Mouse (Mus musculus): ENCODE results near the gene Xpo4. TPM values are rescaled to one million over a fixed set of nuclear protein-coding genes. Genes with fewer than 3 reads are reported as not detected.

Gene Xpo4
- total RNA-seq, 1 experiment = 42.2 TPM

DNA sequence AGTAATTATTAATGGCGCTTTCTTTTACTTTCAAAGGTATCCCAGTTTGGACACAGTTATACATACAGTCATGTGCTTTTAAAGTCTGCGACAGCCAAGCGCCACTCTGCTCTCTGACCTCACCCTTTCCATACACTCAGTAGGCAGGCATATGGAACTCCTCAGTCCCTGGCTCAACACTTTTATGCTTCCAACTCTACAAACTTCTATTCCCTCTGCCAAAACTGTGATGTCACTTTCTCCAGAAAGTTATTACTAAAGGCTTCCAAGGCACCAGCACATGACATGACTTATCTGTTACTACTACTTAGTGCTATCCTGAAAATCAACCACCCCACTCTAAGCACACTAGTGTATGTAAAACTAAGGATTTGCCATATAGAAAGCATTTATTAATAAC is 26.1 kb downstream of the Xpo4 start:
- H3K4me3 ChIP-seq (ENCODE audit: insufficient read depth in 1 of 2, low read depth in 1 of 2, low read length in 2 of 2, poor library complexity in 1 of 2, severe bottlenecking in 1 of 2) = no peak overlapping the region
- H3K4me1 ChIP-seq (ENCODE audit: control insufficient read depth in 2 of 2, insufficient read depth in 2 of 2, low read length in 2 of 2, poor library complexity in 1 of 2) = no peaks in the 10 kb centered on the region
- H3K9ac ChIP-seq (ENCODE audit: insufficient read depth, low read depth, low read length, poor library complexity, severe bottlenecking) = no peak overlapping the region
- no peaks in the 10 kb centered on the region for H3K9me3 ChIP-seq (ENCODE audit: control insufficient read depth, insufficient read depth, low read depth, low read length)
- TF ChIP-seq CHD2 (IDR thresholded peaks at IDR 0.05; ENCODE audit: low read depth, low read length) = no peak
- no peak for TF ChIP-seq ZC3H11A (IDR thresholded peaks at IDR 0.05; ENCODE audit: borderline replicate concordance, low read depth, low read length)
- TF ChIP-seq MAFK (IDR thresholded peaks at IDR 0.05; ENCODE audit: insufficient read depth, low read depth, low read length) = no peak
- TF ChIP-seq HCFC1 (IDR thresholded peaks at IDR 0.05; ENCODE audit: borderline replicate concordance, insufficient read depth, low read length) = no peak
- no peak for TF ChIP-seq ZNF384 (IDR thresholded peaks at IDR 0.05; ENCODE audit: low read depth, low read length)
- in situ Hi-C loops (cut with MboI; ENCODE audit: low sequenced_read_pairs in 2 of 2, unreplicated experiment in 2 of 2) = no loop called here
- H3K27ac ChIP-seq (ENCODE audit: insufficient read depth, low read depth, low read length, poor library complexity, severe bottlenecking) = no peak overlapping the region
- H3K36me3 ChIP-seq (ENCODE audit: control insufficient read depth, insufficient read depth, low read length, poor library complexity, severe bottlenecking) = peaks cover 3% of the 10 kb centered on the region
- no peak for DNase-seq (ENCODE audit: low read depth, low spot score)

DNA sequence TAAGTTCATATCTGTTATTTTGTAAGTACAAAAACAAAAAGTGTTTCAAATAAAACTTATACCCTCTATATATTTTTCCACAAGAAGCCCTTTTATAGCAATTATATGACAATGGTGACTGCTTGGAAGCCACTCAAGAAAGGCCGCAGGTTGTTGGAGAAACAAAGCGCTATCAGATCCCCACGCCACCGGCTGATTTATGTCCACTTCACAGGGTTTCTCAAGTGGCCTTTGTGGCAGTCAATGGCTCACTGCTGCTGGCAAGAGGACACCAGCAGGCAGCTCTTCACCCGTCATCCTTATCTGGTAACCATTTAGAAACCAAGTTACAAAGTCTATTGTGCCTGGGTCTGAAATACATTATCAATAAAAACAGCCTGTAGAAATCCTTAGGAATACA is 31.1 kb downstream of the Xpo4 start:
- no peaks in the 10 kb centered on the region; a peak in 1 of 4 replicates for H3K4me1 ChIP-seq (ENCODE audit: control insufficient read depth in 2 of 2, insufficient read depth in 2 of 2, low read length in 2 of 2, poor library complexity in 1 of 2)
- H3K27ac ChIP-seq (ENCODE audit: insufficient read depth, low read depth, low read length, poor library complexity, severe bottlenecking) = no peak overlapping the region
- TF ChIP-seq HCFC1 (IDR thresholded peaks at IDR 0.05; ENCODE audit: borderline replicate concordance, insufficient read depth, low read length) (no peak), ZC3H11A (IDR thresholded peaks at IDR 0.05; ENCODE audit: borderline replicate concordance, low read depth, low read length) (no peak), CHD2 (IDR thresholded peaks at IDR 0.05; ENCODE audit: low read depth, low read length) (no peak)
- in situ Hi-C loops (cut with MboI; ENCODE audit: low sequenced_read_pairs in 2 of 2, unreplicated experiment in 2 of 2) = no loop called here
- H3K4me3 ChIP-seq (ENCODE audit: insufficient read depth in 1 of 2, low read depth in 1 of 2, low read length in 2 of 2, poor library complexity in 1 of 2, severe bottlenecking in 1 of 2) = no peak overlapping the region
- no peak overlapping the region for H3K9ac ChIP-seq (ENCODE audit: insufficient read depth, low read depth, low read length, poor library complexity, severe bottlenecking)
- no peak for DNase-seq (ENCODE audit: low read depth, low spot score)
- H3K36me3 ChIP-seq (ENCODE audit: control insufficient read depth, insufficient read depth, low read length, poor library complexity, severe bottlenecking) = peaks cover 4% of the 10 kb centered on the region
- H3K9me3 ChIP-seq (ENCODE audit: control insufficient read depth, insufficient read depth, low read depth, low read length) = no peaks in the 10 kb centered on the region

DNA sequence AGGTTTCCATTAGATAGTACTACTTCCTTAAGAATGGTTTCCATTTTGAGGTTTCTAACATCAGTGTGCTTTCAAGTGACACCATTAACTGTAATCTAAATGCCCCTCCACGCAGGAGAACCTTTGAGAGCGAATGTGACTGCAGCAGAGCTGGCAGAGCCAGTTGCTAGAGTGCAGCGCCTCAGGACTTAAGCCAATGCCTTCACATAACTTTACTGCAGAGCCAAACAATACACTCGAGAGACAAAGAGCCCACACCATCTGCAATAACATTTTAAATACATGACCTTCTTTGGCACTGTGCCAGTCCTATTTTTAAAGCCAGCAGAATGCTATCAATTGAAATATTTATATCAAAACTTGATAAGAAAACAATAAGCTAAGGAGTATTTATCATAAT is 35.6 kb downstream of the Xpo4 start:
- in situ Hi-C loops (cut with MboI; ENCODE audit: low sequenced_read_pairs in 2 of 2, unreplicated experiment in 2 of 2) = no loop called here
- H3K27ac ChIP-seq (ENCODE audit: insufficient read depth, low read depth, low read length, poor library complexity, severe bottlenecking) = no peak overlapping the region
- TF ChIP-seq CHD2 (IDR thresholded peaks at IDR 0.05; ENCODE audit: low read depth, low read length) = no peak
- TF ChIP-seq ZNF384 (IDR thresholded peaks at IDR 0.05; ENCODE audit: low read depth, low read length) = no peak
- no peak for TF ChIP-seq MAFK (IDR thresholded peaks at IDR 0.05; ENCODE audit: insufficient read depth, low read depth, low read length)
- TF ChIP-seq HCFC1 (IDR thresholded peaks at IDR 0.05; ENCODE audit: borderline replicate concordance, insufficient read depth, low read length) = no peak
- no peak for TF ChIP-seq ZC3H11A (IDR thresholded peaks at IDR 0.05; ENCODE audit: borderline replicate concordance, low read depth, low read length)
- no peak for DNase-seq (ENCODE audit: low read depth, low spot score)
- peaks cover 14% of the 10 kb centered on the region for H3K36me3 ChIP-seq (ENCODE audit: control insufficient read depth, insufficient read depth, low read length, poor library complexity, severe bottlenecking)
- H3K9ac ChIP-seq (ENCODE audit: insufficient read depth, low read depth, low read length, poor library complexity, severe bottlenecking) = no peak overlapping the region
- no peak overlapping the region for H3K4me3 ChIP-seq (ENCODE audit: insufficient read depth in 1 of 2, low read depth in 1 of 2, low read length in 2 of 2, poor library complexity in 1 of 2, severe bottlenecking in 1 of 2)
- H3K4me1 ChIP-seq (ENCODE audit: control insufficient read depth in 2 of 2, insufficient read depth in 2 of 2, low read length in 2 of 2, poor library complexity in 1 of 2) = no peaks in the 10 kb centered on the region; a peak in 1 of 4 replicates
- no peaks in the 10 kb centered on the region for H3K9me3 ChIP-seq (ENCODE audit: control insufficient read depth, insufficient read depth, low read depth, low read length)

DNA sequence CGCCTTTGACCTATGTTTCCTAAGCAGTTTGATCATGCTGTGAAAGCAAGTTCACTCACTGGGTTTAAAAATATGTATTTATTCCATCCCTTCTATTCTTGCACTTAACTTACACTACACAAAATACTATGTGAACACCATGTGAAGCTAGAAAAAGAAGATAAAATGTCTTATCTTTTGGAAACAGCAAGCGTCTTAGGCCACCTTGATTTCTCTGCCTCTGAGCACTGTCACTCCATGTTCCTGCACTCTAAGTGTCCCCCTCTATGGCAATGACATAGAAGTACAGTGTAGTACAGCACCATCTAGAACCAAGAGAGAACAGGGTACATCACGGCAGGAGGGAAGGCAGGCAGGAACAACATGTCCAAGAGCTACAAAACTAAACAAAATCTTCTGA is 42.3 kb downstream of the Xpo4 start:
- H3K9me3 ChIP-seq (ENCODE audit: control insufficient read depth, insufficient read depth, low read depth, low read length) = no peaks in the 10 kb centered on the region
- no peak overlapping the region for H3K27ac ChIP-seq (ENCODE audit: insufficient read depth, low read depth, low read length, poor library complexity, severe bottlenecking)
- H3K9ac ChIP-seq (ENCODE audit: insufficient read depth, low read depth, low read length, poor library complexity, severe bottlenecking) = no peak overlapping the region
- no peak for DNase-seq (ENCODE audit: low read depth, low spot score)
- H3K4me1 ChIP-seq (ENCODE audit: control insufficient read depth in 2 of 2, insufficient read depth in 2 of 2, low read length in 2 of 2, poor library complexity in 1 of 2) = 0 out of 4 replicates have a peak, but pooled peaks cover 0 to 2% of the 10 kb centered on the region in 2 experiments
- no peak for TF ChIP-seq HCFC1 (IDR thresholded peaks at IDR 0.05; ENCODE audit: borderline replicate concordance, insufficient read depth, low read length)
- no peak for TF ChIP-seq MAFK (IDR thresholded peaks at IDR 0.05; ENCODE audit: insufficient read depth, low read depth, low read length)
- TF ChIP-seq ZNF384 (IDR thresholded peaks at IDR 0.05; ENCODE audit: low read depth, low read length) = no peak
- no peak for TF ChIP-seq ZC3H11A (IDR thresholded peaks at IDR 0.05; ENCODE audit: borderline replicate concordance, low read depth, low read length)
- TF ChIP-seq CHD2 (IDR thresholded peaks at IDR 0.05; ENCODE audit: low read depth, low read length) = no peak
- in situ Hi-C loops (cut with MboI; ENCODE audit: low sequenced_read_pairs in 2 of 2, unreplicated experiment in 2 of 2) = no loop called here
- no peak overlapping the region for H3K4me3 ChIP-seq (ENCODE audit: insufficient read depth in 1 of 2, low read depth in 1 of 2, low read length in 2 of 2, poor library complexity in 1 of 2, severe bottlenecking in 1 of 2)
- H3K36me3 ChIP-seq (ENCODE audit: control insufficient read depth, insufficient read depth, low read length, poor library complexity, severe bottlenecking) = peaks cover 15% of the 10 kb centered on the region

DNA sequence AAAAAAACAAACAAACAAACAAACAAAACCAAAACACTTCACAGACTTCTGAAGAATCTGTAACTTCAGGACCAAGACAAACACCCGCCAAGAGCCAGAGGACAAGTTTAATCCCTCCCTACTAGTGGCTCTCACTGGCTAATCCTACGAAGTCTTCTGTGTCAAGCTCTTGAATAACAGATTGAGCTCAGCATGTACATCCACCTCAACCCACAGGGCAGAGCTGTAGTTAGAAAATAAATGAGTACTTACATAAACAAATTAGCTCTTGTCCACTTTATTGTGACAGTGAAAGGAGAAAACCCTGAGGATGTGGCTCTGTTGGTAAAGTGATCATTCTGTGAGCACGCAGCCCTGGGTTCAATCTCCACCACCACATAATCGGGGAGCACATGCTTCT is 43.5 kb downstream of the Xpo4 start:
- in situ Hi-C loops (cut with MboI; ENCODE audit: low sequenced_read_pairs in 2 of 2, unreplicated experiment in 2 of 2) = no loop called here
- Histone ChIP-seq H3K27ac (ENCODE audit: insufficient read depth, low read depth, low read length, poor library complexity, severe bottlenecking) (no peak overlapping the region), H3K4me3 (ENCODE audit: insufficient read depth in 1 of 2, low read depth in 1 of 2, low read length in 2 of 2, poor library complexity in 1 of 2, severe bottlenecking in 1 of 2) (no peak overlapping the region), H3K9me3 (ENCODE audit: control insufficient read depth, insufficient read depth, low read depth, low read length) (no peaks in the 10 kb centered on the region), H3K4me1 (ENCODE audit: control insufficient read depth in 2 of 2, insufficient read depth in 2 of 2, low read length in 2 of 2, poor library complexity in 1 of 2) (0 out of 4 replicates have a peak, but pooled peaks cover 0 to 2% of the 10 kb centered on the region in 2 experiments), H3K36me3 (ENCODE audit: control insufficient read depth, insufficient read depth, low read length, poor library complexity, severe bottlenecking) (peaks cover 8% of the 10 kb centered on the region), H3K9ac (ENCODE audit: insufficient read depth, low read depth, low read length, poor library complexity, severe bottlenecking) (no peak overlapping the region)
- DNase-seq (ENCODE audit: low read depth, low spot score) = no peak
- TF ChIP-seq HCFC1 (IDR thresholded peaks at IDR 0.05; ENCODE audit: borderline replicate concordance, insufficient read depth, low read length) (no peak), ZC3H11A (IDR thresholded peaks at IDR 0.05; ENCODE audit: borderline replicate concordance, low read depth, low read length) (no peak), MAFK (IDR thresholded peaks at IDR 0.05; ENCODE audit: insufficient read depth, low read depth, low read length) (no peak)

All from ES-E14 (cell line).